Mouse (Mus musculus): ENCODE measurements around the gene Adap1.

GRCm38 (mm10) chr5:139297745-139298144 lies 27.7 kb downstream of the Adap1 start:
- TF ChIP-seq POLR2A (IDR thresholded peaks at IDR 0.05; ENCODE audit: low read depth, low read length) (no peak), CTCF (conservative IDR thresholded peaks at IDR 0.05; ENCODE audit: insufficient read depth, insufficient read length, low read depth, low read length) (no peak)
